Mouse (Mus musculus) heart, adult 2 months (tissue): ENCODE data around the gene Ftl1-ps1.

Experiments used
- CTCF ChIP-seq: fragments of 200-600 bp; IDR thresholded peaks from 2 replicates; pipeline ENCODE4 v1.8.1; 2022; ENCODE audit warnings: antibody characterized with exemption, mild to moderate bottlenecking, moderate library complexity
- POLR2A ChIP-seq: fragments of 200-500 bp; IDR thresholded peaks from 2 replicates; pipeline ENCODE4 v1.6.1; 2011; ENCODE audit warnings: mild to moderate bottlenecking, low read depth, low read length, control low read depth; ENCODE audit not compliant: insufficient read depth

DNA sequence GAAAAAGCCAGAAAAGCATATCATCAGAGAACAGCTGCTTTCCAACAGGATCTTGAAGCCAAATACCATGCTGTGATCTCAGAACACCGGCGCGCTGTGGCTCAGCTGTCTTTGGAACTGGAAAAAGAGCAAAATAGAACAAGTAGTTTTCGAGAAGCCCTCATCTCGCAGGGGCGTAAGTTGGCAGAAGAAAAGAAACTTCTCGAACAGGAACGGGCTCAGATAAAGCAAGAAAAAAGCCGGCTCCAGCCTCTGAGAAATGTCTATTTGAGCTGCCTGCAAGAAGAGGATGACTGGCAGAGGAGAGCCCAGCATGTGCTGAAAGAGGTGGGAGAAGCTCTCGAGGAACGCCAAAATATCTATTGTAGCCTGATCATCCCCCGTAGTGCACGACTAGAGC is 43.0 kb upstream of the Ftl1-ps1 start:
- TF ChIP-seq POLR2A (no peak), CTCF (no peak)
